Mouse (Mus musculus): Measurements from ENCODE around the gene Pck1.

GRCm38 (mm10) chr2:173182796-173183195, 29.9 kb downstream of the Pck1 start:
- TF ChIP-seq CTCF (IDR thresholded peaks at IDR 0.05; ENCODE audit: extremely low read depth, insufficient read depth, insufficient read length, insufficient replicate concordance) (no peak), POLR2A (IDR thresholded peaks at IDR 0.05; ENCODE audit: low read depth, low read length) (no peak)
